Mouse (Mus musculus): ENCODE measurements around the gene Nckap5. TPM values are rescaled to one million over a fixed set of nuclear protein-coding genes. Genes with fewer than 3 reads are reported as not detected.
"Not testable (repeated sequence)": the region's sequence is repeated elsewhere in the genome, so short reads cannot be mapped to it uniquely, and the experiment has no call there.

Gene Nckap5
- total RNA-seq (2021) = 10 to 100 TPM; 17.7 to 22.7 TPM
- long read RNA-seq, partial matches to known transcripts = 1 of 82 reads
- long read RNA-seq, other reads (novel, unspliced or antisense) = 81 of 82 reads

DNA sequence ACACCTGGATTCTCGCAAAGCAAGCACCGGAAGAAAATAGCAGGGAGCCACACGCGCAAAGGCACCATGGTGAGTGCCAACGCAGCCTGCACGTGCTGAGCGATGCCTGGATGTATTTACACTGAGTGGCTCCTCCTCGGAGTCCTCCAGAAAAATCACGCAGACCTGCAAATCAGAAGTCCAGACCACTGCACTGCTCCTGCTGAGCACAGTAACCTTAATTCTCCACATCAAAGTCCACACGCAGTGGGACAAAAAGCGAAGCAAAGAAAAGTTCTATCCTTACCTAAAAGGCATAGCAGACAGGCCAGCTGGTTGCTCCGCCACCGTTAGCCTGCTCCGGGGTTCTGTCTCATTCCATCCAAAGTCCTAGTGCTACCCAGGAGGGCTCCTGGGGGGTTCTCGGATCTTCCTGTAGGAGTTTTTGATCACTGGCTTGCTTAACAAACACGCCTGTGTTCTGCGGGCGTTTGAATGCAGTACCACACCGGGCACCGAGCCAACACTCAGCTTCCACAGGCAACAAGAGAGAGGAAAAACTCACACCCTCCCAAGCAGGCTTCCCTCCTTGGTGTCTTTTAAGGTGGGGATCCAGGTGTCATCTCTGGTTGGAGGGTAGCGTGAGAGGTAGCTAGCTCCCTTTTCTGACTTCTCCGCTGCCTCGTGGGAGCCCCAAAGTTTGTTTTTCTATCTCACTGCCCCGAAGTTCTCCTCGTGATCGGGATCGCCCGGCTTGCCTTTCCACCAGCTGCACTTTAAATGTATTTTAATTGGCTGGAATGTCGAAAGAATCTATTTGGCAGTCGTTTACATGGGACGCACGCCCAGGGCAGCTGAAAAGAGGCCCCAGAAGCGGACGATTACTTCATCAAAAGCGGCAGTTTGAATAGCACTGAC lies at the start of gene Nckap5:
Gene Nckap5, minus strand, starts transcription at position 769 of the 897 bp plus-strand sequence.
- peak; percentile 74 to 83 for DNase-seq (ENCODE audit: low spot score in 2 of 2)

DNA sequence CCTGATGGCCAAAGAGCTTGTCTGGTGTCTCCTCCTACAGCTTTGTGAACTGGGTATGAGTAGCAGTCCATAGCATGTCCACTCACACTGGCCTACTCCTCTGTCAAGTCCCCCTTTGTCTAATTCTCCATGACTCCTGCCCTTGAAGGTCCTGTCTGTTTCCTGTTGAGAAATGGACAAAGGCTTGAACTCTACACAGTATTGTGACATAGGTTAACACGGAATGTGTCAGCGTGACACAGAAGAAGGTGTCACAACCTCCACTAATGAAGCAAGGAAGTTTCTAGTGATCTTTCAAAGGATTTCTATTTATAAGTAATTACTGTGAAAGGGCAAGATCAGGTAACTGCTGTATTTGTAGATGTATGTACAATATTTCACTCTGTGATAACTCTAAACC lies 46.9 kb upstream of the Nckap5 start:
- DNase-seq (ENCODE audit: low spot score in 2 of 2) = no peak

DNA sequence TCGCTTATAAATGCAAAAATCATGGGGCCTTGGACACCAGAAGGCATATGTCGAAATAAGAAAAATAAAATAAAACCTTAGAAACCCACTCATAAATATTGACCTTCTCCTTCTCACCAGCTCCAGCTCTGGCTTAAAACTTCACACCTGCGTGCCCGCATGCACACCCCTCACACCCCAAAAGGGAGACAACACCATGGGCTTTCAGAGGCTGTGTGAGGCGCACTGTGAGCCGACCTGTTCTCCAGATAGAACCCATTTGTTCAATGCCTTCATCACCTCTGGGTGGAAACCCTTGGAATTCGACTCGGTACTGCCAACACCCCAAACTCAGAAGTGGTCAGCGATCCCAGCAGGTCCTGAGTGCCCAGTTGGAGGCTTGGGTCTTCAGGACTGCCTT lies 37.8 kb upstream of the Nckap5 start:
- no peak for DNase-seq (ENCODE audit: low spot score in 2 of 2)

DNA sequence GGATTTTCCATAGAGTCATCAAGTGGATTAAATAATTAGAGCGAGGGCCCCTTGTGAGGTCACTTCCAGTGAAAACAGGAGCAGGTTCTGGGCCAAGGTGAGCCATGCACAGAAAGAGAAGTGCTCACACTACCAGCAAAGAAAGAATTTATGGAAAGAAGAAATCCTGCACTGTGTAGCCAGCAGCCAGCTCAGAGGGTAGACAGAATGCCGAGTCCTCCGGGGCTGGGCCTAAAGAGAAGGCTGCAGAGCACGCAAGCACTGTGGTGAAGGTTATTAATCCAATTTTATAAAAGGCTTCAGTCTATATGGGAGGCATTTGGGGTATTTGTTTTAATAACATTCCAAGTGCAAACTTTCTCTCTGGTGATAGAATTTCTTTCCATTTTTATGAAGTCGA lies 37.3 kb upstream of the Nckap5 start:
- DNase-seq (ENCODE audit: low spot score in 2 of 2) = no peak

DNA sequence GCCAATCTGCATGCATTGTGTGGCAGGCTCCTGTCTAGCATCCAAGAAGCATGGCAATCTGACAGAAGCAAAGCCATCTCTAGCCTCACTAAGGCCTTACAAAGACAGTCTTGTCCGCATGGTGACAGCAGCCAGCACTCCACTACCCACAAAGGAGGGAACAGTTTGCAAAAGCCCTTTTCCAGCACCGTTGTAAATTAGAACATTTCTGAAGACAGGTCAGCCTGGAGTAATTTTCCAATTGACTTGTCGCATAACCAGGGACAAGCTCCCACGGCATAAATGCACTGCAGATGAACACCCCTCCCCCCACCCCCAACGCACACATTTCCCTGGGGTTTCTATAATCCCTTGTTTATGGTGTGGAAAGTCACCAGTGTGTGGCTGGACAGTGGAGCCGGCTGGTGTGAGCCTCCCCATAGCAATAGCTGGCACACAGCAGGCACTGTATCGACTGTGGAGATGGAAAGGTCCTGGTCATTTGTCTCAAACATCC lies 35.0 kb upstream of the Nckap5 start:
- peak; percentile 45 to 55 for DNase-seq (ENCODE audit: low spot score in 2 of 2)

DNA sequence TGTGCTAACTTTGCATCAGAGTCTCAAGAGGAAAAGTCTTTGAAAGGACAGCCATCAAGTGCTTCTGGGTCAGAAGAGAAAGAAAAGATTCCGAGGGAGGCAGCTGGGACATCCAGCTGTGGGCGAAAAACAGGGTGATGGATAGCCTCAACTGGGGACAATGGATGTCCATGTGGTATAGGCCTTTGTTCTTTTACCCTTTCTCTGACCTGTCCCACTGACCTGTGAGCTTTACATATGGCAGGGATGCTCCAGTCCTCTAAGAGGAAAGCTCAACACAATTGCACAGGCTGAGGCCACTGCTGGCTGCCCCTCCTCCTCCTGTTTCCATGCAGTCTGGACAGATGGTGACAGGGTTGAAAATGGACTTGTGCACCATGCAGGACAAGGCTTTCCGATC lies 31.2 kb upstream of the Nckap5 start:
- DNase-seq (ENCODE audit: low spot score in 2 of 2) = no peak

DNA sequence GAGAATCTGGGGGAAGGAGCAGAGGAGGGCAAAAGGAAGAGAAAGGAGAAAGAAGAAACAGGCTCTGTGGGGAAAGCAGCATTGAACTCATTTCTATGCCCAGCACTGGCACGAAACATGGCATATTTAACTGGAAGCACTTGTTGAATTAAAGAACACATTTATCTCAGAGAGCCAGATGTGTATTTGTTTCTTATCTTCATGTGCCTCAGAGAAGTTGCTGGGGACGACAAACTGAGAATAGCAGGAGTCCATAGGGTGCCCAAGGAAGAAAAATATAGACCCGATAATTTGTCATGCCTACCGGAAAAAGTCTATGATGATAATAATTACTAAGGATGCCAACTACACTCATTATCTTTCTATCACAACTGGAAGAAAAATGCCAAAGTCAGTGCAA lies 29.9 kb upstream of the Nckap5 start:
- DNase-seq (ENCODE audit: low spot score in 2 of 2) = no peak

DNA sequence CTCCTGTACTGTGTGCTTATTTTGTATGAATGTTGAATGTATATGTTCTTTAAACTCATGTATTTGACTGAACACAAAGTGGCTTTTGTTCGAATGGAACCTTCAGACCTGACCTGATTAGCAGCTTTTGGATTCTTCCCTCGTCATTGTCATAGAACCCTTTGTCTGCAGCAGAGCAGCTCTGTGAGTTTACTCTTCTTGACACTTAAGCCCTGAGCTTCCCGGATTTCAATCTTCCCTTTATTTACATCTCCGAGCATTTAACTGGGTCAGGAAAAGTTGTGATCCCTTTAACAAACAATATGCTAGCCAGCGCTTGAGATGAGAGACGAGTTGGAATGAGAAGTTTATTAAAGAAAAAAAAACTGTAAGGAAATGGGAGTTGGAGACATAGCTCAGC lies 18.9 kb upstream of the Nckap5 start:
- DNase-seq (ENCODE audit: low spot score in 2 of 2) = no peak

DNA sequence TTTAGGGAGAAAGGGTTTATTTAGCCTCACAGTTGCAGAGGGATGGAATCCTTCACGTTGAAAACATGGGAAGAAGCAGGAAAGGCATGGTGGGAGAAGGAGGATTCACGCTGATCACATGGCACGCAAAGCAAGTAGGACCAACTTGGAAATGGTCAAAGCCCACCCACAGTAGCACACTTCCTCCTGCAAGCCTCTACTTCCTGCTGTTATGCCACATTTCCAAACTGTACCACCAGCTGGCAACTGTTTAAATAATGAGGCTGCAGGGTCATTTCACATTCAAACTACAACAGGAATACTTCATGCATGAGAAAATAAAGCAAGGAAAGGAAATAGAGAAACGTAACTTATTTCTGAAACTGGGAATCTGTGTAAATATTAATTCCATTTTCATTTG lies 15.7 kb upstream of the Nckap5 start:
- no peak for DNase-seq (ENCODE audit: low spot score in 2 of 2)

DNA sequence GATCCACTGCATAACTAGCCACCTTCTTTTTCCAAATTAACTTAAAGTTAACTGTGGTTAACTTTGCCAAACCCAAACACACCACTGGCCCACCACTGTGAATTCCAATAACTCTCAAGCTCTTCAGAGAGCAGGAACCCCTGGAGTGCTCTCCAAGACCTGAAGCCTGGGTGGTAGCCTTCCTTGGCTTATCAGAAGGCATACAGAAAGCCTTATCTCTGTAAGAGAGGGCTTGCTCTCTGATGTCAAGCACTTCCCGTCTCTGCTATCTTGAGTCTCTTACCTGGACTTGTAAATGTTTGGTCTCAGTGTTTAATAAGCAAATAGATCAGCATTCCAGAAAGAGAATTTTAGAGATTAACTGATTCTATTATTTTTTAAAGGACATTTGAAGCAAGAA lies 2.3 kb upstream of the Nckap5 start:
- DNase-seq (ENCODE audit: low spot score in 2 of 2) = no peak

DNA sequence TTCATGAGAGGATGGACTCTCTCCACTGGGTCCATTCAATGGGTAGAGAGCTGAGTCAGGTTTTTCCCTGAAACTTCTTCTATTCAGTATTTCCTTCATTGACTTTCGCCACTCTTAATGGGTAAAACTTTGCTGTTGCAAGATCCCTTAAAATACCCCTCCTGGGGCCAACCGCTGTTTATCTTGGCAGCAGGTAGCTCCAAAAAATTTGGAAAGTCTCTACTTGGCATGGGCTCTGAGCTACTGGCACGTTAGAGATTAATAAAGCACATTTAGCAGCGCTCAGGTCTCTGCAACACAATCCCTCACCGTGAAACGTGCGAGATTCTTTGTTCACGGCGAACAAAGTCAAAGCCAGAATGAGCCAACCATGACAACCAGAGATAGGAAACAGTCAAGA lies 1.6 kb downstream of the Nckap5 start:
- DNase-seq (ENCODE audit: low spot score in 2 of 2) = peak in 1 of 2 experiments; percentile 16

DNA sequence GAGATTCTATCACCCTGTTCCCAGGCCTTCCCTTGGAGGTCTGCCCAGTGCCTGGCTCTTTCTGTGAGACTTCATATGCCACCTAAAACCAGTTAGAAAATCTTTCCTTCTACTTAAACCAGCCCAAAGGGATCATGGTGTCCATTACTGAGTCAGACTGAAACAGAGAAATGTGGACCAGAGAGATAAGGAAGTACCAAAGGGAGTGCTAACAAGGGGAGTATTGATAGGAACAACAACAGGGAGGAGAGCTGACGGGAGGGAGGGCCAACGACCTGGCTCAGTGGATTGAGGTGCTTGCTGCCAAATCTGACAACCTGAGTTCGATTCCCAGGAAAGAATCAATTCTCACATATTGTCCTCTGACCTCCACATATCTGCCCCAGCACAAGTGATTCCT lies 5.8 kb downstream of the Nckap5 start:
- DNase-seq (ENCODE audit: low spot score in 2 of 2) = no peak

DNA sequence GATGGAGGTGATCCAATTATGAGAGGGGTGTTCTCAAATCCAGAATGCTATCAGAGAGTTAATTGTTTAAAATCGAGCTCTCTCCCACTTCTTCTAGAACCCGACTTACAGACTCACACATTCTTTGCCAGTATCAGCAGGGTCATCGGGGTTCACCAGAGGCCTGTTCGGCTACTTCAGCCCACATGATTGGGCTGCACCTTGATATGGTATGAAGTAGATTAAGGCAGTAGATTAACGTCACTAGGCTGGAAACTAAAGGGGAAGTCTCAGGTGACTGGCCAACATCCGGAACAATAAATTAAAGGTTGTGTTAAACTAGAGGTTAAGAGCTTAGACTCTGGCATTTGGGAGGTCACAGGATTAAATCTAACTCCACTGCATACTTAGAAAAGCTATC lies 8.4 kb downstream of the Nckap5 start:
- DNase-seq (ENCODE audit: low spot score in 2 of 2) = no peak

DNA sequence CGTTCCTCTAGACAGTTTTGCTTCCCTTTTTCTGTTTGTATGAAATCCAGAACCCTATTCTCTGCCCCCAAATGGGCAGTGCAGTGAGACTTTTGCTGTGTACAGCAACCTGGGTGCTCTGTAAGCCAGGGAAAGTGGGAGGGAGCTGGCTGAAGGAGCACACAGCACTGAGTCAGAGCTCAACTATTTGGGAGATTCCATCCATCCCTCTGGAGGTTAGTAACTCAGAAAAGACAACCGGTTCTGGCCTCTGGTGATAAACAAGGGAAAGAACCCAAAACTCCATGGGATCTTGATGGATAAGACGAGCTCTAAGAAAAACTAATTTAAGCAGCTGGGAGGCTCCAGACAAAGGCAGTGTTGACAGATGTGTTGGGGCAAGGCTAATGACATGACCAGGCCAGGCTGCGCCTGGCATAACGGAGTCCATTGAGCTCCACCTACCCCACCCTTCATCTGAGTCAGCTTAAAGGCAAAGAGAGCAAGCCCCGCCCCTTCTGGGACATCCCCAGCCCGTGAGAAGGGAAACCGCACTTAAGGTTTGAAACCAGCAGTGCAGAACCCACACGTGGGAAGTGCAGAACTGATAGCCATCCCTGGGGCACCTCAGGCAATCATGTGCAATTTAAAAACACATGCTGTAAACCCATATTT lies 13.1 kb downstream of the Nckap5 start:
- no peak for DNase-seq (ENCODE audit: low spot score in 2 of 2)

DNA sequence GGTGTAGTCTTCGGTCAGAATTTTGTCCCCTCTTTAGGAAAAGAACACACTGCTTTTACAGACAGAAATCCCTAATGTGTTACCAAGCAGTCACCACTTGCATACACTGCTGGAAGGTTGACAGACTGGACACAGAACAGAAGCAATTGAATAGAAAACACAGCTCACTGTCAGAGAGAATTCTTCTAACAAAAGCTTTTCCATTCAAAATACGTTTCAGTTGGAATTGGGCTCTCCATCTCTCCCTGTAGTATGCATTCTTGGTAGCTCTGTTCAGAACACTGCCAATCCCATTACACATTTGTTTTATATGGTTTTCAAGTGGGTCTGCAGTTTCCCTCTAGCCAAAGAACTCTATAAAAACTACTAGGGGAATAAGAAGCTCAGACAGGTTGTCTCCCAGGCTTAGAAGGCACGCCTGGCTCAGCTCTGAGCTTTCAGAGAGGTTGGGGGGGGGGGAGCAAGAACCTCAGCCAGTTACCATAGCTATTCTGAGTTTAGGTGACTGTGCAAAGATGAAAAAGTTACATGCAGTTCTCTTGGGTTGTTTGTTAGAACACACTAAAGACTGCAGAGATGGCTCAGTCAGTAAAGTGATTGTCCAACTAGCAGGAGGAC lies 23.5 kb downstream of the Nckap5 start:
- DNase-seq (ENCODE audit: low spot score in 2 of 2) = no peak

DNA sequence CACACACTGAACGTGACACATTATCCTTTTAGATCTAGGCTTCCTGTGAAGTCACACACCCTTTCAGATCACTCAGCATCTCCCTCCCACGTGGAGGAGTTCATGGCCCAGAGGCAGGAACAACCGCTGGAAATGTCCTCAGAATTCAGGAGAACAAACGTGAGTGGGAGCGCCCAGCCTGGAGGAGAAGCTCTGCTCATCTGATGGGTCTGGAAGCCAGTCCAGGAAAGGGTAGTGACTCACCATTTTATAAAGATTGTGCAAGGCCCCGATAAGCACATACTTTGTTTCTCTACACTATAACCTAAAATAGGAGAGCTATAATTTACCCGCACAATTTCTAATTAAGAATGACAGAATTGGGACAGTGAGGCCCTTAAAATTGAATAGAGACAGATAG lies 24.1 kb downstream of the Nckap5 start:
- no peak for DNase-seq (ENCODE audit: low spot score in 2 of 2)

DNA sequence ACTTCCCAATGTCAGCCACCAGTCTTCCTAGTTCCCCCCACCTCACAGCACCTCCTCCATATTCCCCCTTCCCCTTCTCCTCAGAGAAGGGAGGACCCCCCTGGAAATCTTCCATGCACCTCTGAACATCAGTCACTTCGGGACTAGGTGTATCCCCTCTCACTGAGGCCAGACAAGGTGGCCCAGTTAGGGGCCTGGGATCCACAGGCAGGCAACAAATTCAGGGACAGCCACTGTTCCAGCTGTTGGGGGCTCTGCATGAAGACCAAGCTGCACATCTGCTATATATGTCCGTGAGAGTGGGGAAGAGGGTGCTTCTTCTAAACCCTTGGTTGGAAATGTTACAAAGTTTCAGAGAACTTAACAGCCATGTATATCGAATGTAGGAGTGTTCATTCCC lies 28.2 kb downstream of the Nckap5 start:
- DNase-seq (ENCODE audit: low spot score in 2 of 2) = no peak

DNA sequence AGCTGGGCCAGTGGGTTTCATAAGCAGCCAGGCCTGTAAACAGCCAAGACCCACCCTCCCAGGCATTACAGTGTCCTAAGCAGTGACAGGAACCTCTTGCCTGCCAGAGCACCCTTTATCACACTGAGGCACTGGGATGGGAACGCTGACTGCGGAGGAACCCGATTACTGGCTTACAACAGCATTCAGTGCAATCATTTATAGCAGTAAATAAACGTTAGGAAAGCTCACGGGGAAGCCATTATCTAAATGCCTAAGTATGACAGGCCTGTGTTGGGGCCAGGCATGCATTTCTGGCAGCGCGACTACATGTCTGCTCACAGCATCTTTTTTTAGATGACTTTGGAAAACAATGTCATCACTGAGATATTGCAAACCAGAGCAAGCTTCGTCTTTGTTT lies 28.9 kb downstream of the Nckap5 start:
- no peak for DNase-seq (ENCODE audit: low spot score in 2 of 2)

DNA sequence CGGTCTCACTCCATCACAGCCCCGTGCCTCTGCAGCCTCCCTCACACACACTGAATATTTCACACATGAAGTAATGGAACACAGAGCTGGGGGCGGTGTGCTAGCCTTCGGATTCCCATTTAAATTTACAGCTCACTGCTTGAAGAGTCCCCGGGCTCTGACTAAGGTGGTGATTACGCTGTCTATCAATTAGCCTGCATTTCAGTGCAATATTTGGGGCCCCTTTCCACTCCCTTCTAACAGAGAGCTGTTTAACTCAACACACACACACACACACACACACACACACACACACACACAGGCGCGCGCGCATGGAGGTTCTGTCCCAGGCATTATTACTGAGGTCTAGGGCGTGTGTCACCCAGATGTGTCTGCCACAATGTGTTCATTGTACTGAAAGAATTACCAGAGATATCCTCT lies 31.2 kb downstream of the Nckap5 start:
- no peak for DNase-seq (ENCODE audit: low spot score in 2 of 2)

DNA sequence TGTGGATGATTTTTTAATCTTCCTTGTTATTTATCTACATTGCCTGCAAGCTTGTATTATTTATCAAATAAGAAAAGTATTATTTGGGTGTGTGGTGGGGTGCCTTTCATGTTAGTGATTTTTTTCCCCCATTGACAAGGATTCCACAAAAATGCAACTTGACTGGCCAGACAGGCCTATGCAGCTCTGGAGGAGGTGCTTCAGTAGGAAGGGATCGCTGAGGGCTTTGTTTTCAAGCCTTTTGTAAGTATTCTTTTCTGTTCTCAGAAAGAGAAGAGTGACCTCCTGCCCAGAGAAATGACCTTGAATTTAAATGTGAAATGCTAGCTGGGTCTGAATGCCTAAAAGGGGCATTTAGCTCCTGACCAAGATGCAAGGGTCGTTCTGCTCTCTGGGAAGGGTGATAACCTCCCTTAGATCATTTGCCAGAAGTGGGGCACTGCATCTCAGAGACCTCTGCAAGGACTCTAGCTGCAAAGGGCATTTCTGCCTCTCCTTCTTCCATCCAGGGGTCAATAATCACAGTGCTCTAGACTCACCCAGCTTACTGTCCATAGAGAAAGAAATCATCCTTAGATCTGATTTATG lies 50.2 kb downstream of the Nckap5 start:
- DNase-seq (ENCODE audit: low spot score in 2 of 2) = not testable (repeated sequence)

DNA sequence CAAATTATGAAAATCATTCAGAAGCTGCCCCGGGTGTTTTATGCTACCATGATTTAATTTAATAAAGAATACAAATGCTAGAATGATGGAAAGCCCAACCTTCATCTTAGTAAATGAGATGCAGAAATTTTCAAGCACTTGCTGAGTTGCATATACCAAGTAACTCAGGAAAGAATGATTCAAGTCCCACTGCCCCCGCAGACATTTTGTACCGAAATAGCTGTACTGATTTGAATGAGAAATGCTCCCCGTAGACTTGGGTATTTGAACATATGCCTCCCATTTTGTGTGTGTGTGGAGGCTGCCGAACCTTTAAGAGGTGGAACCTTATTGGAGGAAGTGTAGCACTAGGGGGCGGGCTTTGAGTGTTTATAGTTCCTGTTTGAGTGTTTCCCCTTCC lies 56.7 kb downstream of the Nckap5 start:
- not testable (repeated sequence) for DNase-seq (ENCODE audit: low spot score in 2 of 2)

DNA sequence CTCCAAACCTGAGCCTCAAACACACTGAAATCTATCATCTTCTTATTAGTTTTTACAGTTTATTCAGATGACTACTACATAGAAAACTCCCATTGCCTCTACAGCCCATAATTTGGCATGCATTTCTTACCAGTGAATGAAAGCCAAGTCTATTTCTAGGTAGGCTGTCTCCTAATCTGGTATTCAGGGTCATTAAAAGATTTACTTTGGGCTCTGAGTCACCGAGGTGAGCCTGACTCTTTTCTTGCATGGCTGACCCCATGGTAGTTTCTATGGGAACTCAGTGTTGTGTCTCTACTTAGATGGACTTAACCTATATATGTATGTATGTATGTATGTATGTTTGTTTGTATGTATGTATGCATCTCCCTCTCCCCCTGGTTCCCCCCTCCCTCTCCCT lies 63.6 kb downstream of the Nckap5 start:
- no peak for DNase-seq (ENCODE audit: low spot score in 2 of 2)

Measured in layer of hippocampus, postnatal 10 days (tissue).